Comparison of ENCODE assay signal across 14 mouse cellular contexts in genomic region chr16:97027701-97028100, GRCm38 (mm10).
DNase-seq lines count a peak whose midpoint lies in the region; ATAC-seq and TF ChIP-seq lines count a peak whose summit lies in the region.
"Had no signal": no experiment of that assay in that cellular context is flagged by ENCODE, and none has a peak within 500 bp of the region (broad histone marks: within the 10 kb centered on the region; RNA-seq: fewer than 3 reads in every experiment).

No protein-coding gene starts in this region.

- H3K4me2 ChIP-seq in hindbrain, postnatal 0 days (ENCODE audit: low read depth, low read length) = no peak overlapping the region
- H3K4me2 ChIP-seq in hindbrain, embryonic 14.5 days (replicated peaks) = no peak overlapping the region
- no peak overlapping the region for H3K4me2 ChIP-seq in midbrain, embryonic 14.5 days (ENCODE audit: low read length)
- no peak overlapping the region for H3K4me2 ChIP-seq in midbrain, postnatal 0 days (ENCODE audit: low read depth, low read length, poor library complexity, severe bottlenecking)
- H3K4me2 ChIP-seq: heart, embryonic 15.5 days; midbrain, embryonic 12.5 days; neural tube, embryonic 15.5 days; stomach, embryonic 15.5 days had no signal

- intact Hi-C loops in heart, postnatal 25 days (cut with DNase I) = no loop called here

- no peak overlapping the region for H3K4me3 ChIP-seq in hindbrain, postnatal 0 days (ENCODE audit: low read length)
- no peak overlapping the region for H3K4me3 ChIP-seq in hindbrain, embryonic 14.5 days (replicated peaks; ENCODE audit: low read length)
- no peak overlapping the region for H3K4me3 ChIP-seq in midbrain, embryonic 14.5 days (replicated peaks; ENCODE audit: low read depth, low read length)
- H3K4me3 ChIP-seq in midbrain, postnatal 0 days (ENCODE audit: low read depth, low read length) = no peak overlapping the region
- H3K4me3 ChIP-seq: heart, embryonic 15.5 days; midbrain, embryonic 12.5 days; neural tube, embryonic 15.5 days; stomach, embryonic 15.5 days had no signal

- no peak overlapping the region for H3K9ac ChIP-seq in hindbrain, postnatal 0 days (replicated peaks; ENCODE audit: low read length)
- no peak overlapping the region for H3K9ac ChIP-seq in hindbrain, embryonic 14.5 days
- H3K9ac ChIP-seq in midbrain, embryonic 14.5 days (replicated peaks; ENCODE audit: low read length) = no peak overlapping the region
- no peak overlapping the region for H3K9ac ChIP-seq in midbrain, postnatal 0 days (replicated peaks; ENCODE audit: low read length, poor library complexity, severe bottlenecking)
- H3K9ac ChIP-seq: heart, embryonic 15.5 days; midbrain, embryonic 12.5 days; neural tube, embryonic 15.5 days; stomach, embryonic 15.5 days had no signal

- H3K9me3 ChIP-seq in hindbrain, postnatal 0 days (ENCODE audit: low read length) = no peaks in the 10 kb centered on the region
- no peaks in the 10 kb centered on the region for H3K9me3 ChIP-seq in hindbrain, embryonic 14.5 days (ENCODE audit: control insufficient read depth, low read length)
- no peaks in the 10 kb centered on the region for H3K9me3 ChIP-seq in midbrain, embryonic 14.5 days (ENCODE audit: control insufficient read depth, low read length)
- no peaks in the 10 kb centered on the region for H3K9me3 ChIP-seq in midbrain, postnatal 0 days (ENCODE audit: low read length)
- H3K9me3 ChIP-seq: heart, embryonic 15.5 days; midbrain, embryonic 12.5 days; neural tube, embryonic 15.5 days; stomach, embryonic 15.5 days had no signal

- 0 out of 2 replicates have a peak, but pooled peaks cover 5% of the 10 kb centered on the region for H3K4me1 ChIP-seq in hindbrain, postnatal 0 days (ENCODE audit: insufficient read depth, low read length)
- no peaks in the 10 kb centered on the region for H3K4me1 ChIP-seq in hindbrain, embryonic 14.5 days (replicated peaks; ENCODE audit: control insufficient read depth, insufficient read depth, low read length)
- no peaks in the 10 kb centered on the region for H3K4me1 ChIP-seq in midbrain, embryonic 14.5 days (ENCODE audit: control insufficient read depth, insufficient read depth, low read length)
- peaks cover 2% of the 10 kb centered on the region; the same call in 1 of the 2 replicates for H3K4me1 ChIP-seq in midbrain, postnatal 0 days (ENCODE audit: insufficient read depth, low read length)
- H3K4me1 ChIP-seq: heart, embryonic 15.5 days; midbrain, embryonic 12.5 days; stomach, embryonic 15.5 days had no signal

- no peak for TF ChIP-seq CTCF in hindbrain, postnatal 0 days (IDR thresholded peaks at IDR 0.05; ENCODE audit: low read depth)
- TF ChIP-seq CTCF in midbrain, postnatal 0 days (IDR thresholded peaks at IDR 0.05) = no peak

- no peaks in the 10 kb centered on the region for H3K36me3 ChIP-seq in hindbrain, postnatal 0 days (ENCODE audit: insufficient read depth, low read length)
- H3K36me3 ChIP-seq in hindbrain, embryonic 14.5 days (replicated peaks; ENCODE audit: control insufficient read depth, insufficient read depth) = no peaks in the 10 kb centered on the region
- no peaks in the 10 kb centered on the region for H3K36me3 ChIP-seq in midbrain, embryonic 14.5 days (ENCODE audit: control insufficient read depth, insufficient read depth, low read length)
- no peaks in the 10 kb centered on the region for H3K36me3 ChIP-seq in midbrain, postnatal 0 days (ENCODE audit: insufficient read depth, low read length)
- H3K36me3 ChIP-seq: heart, embryonic 15.5 days; midbrain, embryonic 12.5 days; neural tube, embryonic 15.5 days; stomach, embryonic 15.5 days had no signal

- no peak for ATAC-seq in hindbrain, postnatal 0 days
- no peak for ATAC-seq in hindbrain, embryonic 14.5 days (ENCODE audit: low FRiP score)
- ATAC-seq in midbrain, embryonic 14.5 days (ENCODE audit: low FRiP score, low TSS enrichment) = no peak
- ATAC-seq in midbrain, postnatal 0 days (ENCODE audit: low FRiP score) = no peak

- no peak overlapping the region for H3K27ac ChIP-seq in hindbrain, postnatal 0 days
- H3K27ac ChIP-seq in hindbrain, embryonic 14.5 days = no peak overlapping the region
- peak overlapping the region; percentile 28; the same call in 1 of the 2 replicates for H3K27ac ChIP-seq in midbrain, embryonic 14.5 days (replicated peaks; ENCODE audit: low read depth, low read length)
- no peak overlapping the region for H3K27ac ChIP-seq in midbrain, postnatal 0 days (ENCODE audit: low read depth, low read length)
- H3K27ac ChIP-seq: heart, embryonic 15.5 days; neural tube, embryonic 15.5 days; stomach, embryonic 15.5 days had no signal

- WGBS in hindbrain, postnatal 0 days = 29% methylated on average over 1 of the region's 1 CpGs
- WGBS in hindbrain, embryonic 14.5 days = 76% methylated on average over 1 of the region's 1 CpGs
- WGBS in midbrain, embryonic 14.5 days = 73% methylated on average over 1 of the region's 1 CpGs
- 70% methylated on average over 1 of the region's 1 CpGs for WGBS in midbrain, postnatal 0 days

- no peaks in the 10 kb centered on the region for H3K27me3 ChIP-seq in hindbrain, postnatal 0 days (ENCODE audit: insufficient read depth, low read length)
- no peaks in the 10 kb centered on the region for H3K27me3 ChIP-seq in hindbrain, embryonic 14.5 days (ENCODE audit: control insufficient read depth, insufficient read depth, low read length)
- H3K27me3 ChIP-seq in midbrain, embryonic 14.5 days (ENCODE audit: control insufficient read depth, insufficient read depth, low read length) = no peaks in the 10 kb centered on the region
- H3K27me3 ChIP-seq in midbrain, postnatal 0 days (ENCODE audit: insufficient read depth, low read length) = no peaks in the 10 kb centered on the region
- H3K27me3 ChIP-seq: heart, embryonic 15.5 days; midbrain, embryonic 12.5 days; neural tube, embryonic 15.5 days; stomach, embryonic 15.5 days had no signal

- peak; percentile 72 to 73 for DNase-seq in cerebellum, postnatal 14 days
- DNase-seq in cerebellum, adult 11 months = no peak
- DNase-seq in hindbrain, postnatal 0 days (ENCODE audit: low spot score) = peak; percentile 48
- no peak for DNase-seq in hindbrain, embryonic 14.5 days (ENCODE audit: low spot score)
- DNase-seq in midbrain, embryonic 14.5 days = no peak
- DNase-seq in midbrain, postnatal 0 days (ENCODE audit: low spot score) = no peak
- DNase-seq in heart, postnatal 25 days (ENCODE audit: low spot score) = peak; percentile 6
- no peak for DNase-seq in spleen, postnatal 10 days (ENCODE audit: low spot score in 2 of 2)
- DNase-seq: kidney, adult 11 months; right cerebral cortex, postnatal 25 days had no signal

Comparison
In these comparisons a context has a peak if more than half of its experiments do, and no peak if none do; other contexts are left out.
1. DNase-seq: peak in cerebellum, postnatal 14 days (2 of 2), hindbrain, postnatal 0 days (single experiment) and heart, postnatal 25 days (single experiment); none in cerebellum, adult 11 months (single experiment), hindbrain, embryonic 14.5 days (single experiment), midbrain, embryonic 14.5 days (single experiment), midbrain, postnatal 0 days (single experiment) and spleen, postnatal 10 days (0 of 2).